Mouse (Mus musculus) MEL (cell line): ENCODE results near the gene Stk11.

Experiments
- CHD2 ChIP-seq: IDR thresholded peaks from 2 replicates; pipeline ENCODE4 v1.6.1; 2011; ENCODE audit warnings: low read length, improper control_type of control experiment
- CTCF ChIP-seq, 3 experiments: IDR thresholded peaks in 2 of 3; conservative IDR thresholded peaks in 1 of 3; 2 replicates each; pipeline ENCODE4 v1.5.1; 2011 to 2012; ENCODE audit warnings: low read length in 3 of 3, low read depth in 2 of 3, mild to moderate bottlenecking in 2 of 3, improper control_type of control experiment in 1 of 3, inconsistent platforms in 1 of 3, mixed read lengths in 1 of 3, moderate library complexity in 1 of 3; ENCODE audit not compliant: control insufficient read depth in 1 of 3, insufficient read depth in 1 of 3, poor library complexity in 1 of 3, severe bottlenecking in 1 of 3
- POLR2A ChIP-seq, 2 experiments: IDR thresholded peaks; 2 replicates each; pipeline ENCODE4 v1.6.1; 2011 to 2012; ENCODE audit warnings: low read length in 2 of 2, mild to moderate bottlenecking in 2 of 2, control low read depth in 1 of 2, improper control_type of control experiment in 1 of 2, low read depth in 1 of 2, moderate library complexity in 1 of 2; ENCODE audit not compliant: control insufficient read depth in 1 of 2, insufficient read depth in 1 of 2, poor library complexity in 1 of 2

GRCm38 (mm10) chr10:80136179-80136951, 20.8 kb downstream of the Stk11 start:
- no peak for TF ChIP-seq CHD2
- no peak for TF ChIP-seq CTCF (IDR thresholded peaks at IDR 0.05 in 2 of 3, conservative IDR thresholded peaks at IDR 0.05 in 1 of 3; ENCODE audit: control insufficient read depth in 1 of 3, insufficient read depth in 1 of 3, low read depth in 2 of 3, low read length in 3 of 3, poor library complexity in 1 of 3, severe bottlenecking in 1 of 3)
- no peak for TF ChIP-seq POLR2A (IDR thresholded peaks at IDR 0.05; ENCODE audit: control insufficient read depth in 1 of 2, insufficient read depth in 1 of 2, low read depth in 1 of 2, low read length in 2 of 2, poor library complexity in 1 of 2)
